Mouse (Mus musculus) induced T-regulatory cell, adult 2 months (primary cell): Measurements from ENCODE around the gene Atox1.

ENCODE experiments used
- DNase-seq: peaks from one replicate; pipeline ENCODE4 v3.0.0-alpha.2; 2012; ENCODE audit warnings: low read depth

Atox1 gene

DNA sequence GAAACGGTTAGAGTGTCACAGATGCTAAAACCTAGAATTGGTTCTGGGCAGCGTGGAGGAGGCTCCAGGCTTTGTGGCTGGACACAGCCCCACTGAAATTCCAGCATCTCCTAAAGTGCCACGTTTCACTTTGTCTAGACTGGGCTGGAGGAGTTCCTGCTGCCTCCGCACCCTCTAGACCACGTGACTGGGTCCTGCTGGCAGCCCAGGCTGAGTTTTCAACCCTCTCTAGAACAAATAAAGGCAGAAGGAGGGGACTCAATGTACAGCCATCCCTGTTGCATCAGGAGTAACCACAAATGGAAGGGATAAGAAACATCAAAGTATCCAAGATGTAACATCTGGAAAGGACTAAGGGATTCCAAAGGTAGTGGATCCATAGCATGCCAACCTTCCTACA, 46.7 kb downstream of the Atox1 start:
- DNase-seq, result no peak

DNA sequence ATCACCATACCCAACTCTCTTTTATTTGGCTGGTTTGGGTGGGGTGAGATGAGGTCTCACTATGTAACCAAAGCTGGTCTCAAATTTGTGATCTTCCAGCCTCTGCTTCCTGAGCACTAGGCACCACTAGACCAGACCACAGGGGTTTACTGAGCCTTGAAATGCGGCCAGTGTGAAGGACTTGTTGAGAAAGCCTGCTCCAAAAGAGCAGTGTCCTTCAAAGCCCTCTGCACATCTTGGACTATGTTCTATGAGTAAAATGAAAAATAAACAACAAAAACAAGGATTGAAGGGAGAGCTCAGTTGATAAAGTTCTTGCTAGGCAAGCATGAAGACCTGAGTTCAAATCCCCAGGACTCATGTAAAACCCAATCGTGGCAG, 47.6 kb downstream of the Atox1 start:
- DNase-seq, result no peak

DNA sequence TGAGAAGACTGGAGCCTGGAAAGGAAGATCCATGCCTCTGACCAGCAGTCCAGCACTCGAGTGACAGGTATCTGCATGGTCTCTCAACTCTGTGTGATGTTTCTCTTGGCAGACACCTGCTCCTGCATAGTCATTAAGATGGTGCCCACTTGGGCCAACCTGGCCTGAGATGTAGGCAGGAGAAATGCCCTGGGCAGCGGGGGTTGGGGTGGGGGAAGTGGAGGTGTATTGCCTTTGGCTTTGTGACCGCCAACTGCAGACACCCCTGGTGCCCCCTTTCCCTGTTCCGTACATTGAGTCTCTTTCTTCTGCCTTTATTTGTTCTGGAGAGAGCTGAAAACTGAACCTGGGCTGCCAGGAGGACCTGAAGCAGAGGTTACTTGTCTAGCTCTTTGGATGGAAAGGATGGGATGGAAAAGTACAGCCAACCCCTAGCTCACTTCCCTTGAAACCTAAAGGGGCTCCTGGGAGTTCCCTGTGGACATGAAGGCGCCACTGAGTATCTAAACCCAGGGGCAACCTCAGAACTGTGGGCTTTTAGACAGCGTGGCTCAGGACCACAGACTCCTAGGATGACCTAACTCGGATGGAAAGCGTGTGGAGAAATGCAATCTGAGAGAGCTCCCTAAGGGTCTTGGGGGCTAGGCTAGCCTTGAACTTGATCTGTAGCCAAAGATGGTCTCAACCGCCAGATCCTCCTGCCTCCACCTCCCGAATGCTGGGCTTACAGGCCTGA, 48.2 kb downstream of the Atox1 start:
- DNase-seq, result no peak

DNA sequence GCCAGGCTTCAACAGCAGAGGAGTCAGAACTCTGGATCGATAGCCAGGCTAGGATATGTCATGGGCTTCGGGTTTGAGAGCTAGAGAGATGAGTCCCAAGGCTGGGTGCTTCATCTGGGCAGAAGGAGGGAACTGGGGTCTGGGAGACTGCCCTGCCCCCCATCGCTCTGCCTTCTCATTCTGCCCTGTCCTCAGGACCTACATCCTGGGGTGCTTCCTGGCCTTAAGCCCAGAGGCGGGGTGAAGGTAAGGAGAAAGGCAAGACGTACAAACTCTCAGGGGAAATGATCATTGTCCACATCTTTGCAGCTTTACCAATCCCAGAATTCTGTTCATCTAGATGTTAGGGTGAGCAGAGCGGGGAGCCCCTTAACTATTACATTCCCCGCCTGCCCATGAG, 49.0 kb downstream of the Atox1 start:
- no peak for DNase-seq

DNA sequence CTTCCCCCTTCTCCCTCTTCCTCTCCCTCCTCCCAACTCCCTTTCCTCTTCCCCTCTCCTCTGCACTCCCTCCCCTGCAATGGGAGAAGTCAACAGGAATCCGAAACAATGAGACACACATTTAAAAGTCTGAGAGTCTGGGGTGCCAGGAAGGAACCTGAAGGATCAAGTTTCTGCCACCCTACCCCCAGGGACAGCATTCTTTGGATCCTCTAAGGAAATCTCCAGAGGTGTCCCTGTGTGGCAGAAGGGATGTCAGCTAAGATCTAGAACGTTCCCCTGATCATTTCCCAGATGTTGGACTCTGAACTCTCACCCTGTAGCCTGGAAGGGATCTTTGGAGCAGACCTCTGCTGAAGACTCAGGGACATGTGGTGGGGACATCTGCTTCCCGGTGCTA, 50.5 kb downstream of the Atox1 start:
- no peak for DNase-seq

DNA sequence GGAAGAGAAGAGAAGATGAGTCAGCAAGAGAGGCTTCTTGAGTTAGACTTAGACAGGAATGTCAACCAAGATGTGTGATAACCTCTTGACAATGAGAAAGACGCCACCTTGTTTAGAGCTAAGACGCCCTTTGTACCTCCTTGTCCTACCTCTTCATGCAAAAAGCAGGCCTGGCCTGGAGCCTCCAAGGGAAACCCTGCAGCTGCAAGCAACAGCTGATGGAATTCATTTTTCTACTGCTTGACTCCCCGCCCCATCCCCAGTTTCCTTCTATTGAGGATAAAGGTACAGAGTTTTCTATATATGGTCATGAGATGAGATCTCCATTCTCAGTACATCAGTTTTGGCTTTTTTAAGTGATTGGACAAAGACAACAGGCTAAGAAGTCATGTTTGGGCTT, 51.0 kb downstream of the Atox1 start:
- DNase-seq, result no peak

DNA sequence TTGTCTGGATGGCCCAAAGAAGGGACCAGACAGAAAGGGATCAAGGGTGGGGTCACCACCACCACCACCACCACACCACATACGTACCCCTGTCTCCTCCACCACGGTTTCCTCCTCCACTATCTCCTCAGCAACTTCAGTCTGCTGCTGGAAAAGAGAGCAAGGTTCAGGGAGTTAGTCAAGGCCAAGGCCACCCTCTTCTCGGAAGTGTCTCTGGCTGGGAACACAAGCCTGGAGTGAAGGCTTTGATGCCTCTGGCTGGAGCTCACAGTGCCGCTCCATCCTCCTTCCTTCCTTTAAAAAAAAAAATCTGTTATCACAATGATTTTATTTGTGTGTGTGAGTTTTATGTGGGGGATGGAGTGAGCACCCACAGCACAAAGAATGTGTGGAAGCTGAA, 53.9 kb downstream of the Atox1 start:
- DNase-seq, result no peak

DNA sequence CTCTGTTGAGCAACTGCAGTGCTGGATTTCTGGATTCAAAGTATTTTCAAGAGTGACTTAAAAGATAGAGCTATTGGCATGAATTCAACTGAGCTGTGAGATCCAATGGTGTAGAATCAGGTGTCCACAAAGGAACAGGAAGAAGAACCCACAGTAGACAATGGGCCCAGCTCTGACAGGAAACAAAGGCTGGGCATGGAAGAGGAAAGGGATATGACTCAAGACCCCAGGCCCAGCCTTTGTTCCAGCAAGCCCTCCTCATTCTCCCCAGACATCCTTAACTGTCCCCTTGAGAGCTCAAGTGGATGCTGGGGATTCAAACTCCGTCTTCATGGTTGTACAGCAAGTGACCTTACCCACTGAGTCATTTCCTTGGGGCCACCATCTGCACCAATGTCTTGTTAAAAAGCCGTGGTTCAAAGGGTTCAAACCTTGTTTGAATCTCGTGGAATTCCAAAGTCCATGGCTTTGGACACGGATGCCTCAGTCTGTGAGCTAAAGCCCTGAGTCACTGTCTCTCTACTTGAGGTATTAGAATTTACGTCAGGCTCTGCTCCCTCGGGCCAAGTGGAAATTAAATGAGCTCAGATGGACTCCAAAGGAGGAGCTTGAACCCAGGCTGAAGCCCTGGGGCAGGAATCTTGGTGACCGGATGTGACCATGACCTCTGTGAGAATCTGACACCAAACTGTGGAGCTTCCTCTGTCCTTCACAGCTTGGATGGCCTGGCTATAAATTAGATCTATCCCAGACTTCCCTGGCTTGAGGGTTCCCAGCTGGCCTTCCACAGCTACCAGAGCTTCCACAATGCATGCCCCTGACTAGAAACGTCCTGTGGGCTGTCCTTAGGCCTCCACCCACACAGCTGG, 55.2 kb downstream of the Atox1 start:
- DNase-seq, result no peak

DNA sequence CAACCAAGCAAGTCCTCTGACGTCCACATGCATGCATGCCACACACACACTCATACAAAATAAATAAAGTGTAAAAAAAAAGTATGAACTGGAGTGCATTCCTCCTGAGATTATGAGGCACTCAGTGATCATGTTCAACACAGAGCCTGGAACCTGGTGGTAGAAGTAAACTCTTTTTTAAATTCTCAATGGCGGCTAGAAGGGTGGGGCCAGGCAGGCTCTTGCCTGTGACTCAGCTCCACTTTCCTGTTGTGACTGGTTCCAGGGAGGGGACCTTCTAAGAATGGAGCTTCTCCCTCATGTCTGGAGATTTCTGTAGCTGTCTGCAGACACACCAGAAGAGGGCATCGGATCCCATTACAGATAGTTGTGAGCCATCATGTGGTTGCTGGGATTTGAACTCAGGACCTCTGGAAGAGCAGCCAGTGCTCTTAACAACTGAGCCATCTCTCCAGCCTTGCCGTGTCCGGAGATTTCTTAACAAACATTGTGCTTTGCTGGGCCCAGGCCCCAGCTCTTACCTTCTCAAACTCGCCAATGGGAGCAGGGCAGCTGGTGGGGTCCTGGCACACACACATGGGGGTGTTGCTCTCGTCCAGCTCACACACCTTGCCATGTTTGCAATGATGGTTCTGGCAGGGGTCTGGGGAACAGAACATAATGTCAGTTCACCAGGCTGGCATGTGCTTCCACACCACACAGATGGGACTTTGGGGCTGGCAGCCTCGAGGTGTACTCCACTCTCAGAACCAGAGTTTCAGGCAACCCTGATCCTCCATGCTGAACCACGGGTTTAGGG, 56.2 kb downstream of the Atox1 start:
- DNase-seq, result no peak

DNA sequence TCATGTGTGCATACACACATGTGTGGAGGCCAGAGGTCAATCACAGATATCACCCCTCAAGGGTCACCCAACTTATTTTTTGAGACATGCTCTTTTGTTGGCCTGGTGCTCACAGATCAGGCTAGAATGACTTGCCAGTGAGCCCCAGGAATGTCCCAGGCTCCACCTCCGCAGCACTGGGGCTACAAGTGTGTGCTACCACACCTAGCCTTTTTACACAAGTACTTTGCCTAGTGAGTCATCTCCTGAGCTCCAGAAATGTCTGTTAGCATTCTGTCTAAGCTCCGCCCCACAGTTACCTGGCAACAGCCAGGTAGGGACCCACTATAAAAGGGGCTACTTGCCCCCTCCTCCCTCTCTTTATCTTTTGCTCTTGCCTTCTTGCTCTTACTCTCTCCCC, 60.2 kb downstream of the Atox1 start:
- no peak for DNase-seq

DNA sequence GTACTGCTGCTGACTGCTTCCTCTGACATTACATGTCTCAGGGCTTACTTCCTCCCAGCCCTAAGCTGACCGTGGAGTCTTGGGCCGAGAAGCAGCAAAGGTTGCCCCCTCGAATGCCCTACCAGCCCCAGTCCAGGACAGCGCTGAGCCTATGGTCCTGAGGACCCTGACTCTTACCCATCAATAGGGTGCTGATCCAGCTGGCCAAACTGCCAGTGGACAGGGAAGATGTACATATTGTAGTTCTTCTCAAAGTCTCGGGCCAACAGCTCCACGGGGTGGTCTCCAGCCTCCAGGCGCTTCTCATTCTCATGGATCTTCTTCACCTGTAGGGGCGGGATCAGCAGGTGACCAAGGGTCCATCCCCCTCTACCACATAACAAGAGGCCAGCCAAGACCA, 62.7 kb downstream of the Atox1 start:
- no peak for DNase-seq

DNA sequence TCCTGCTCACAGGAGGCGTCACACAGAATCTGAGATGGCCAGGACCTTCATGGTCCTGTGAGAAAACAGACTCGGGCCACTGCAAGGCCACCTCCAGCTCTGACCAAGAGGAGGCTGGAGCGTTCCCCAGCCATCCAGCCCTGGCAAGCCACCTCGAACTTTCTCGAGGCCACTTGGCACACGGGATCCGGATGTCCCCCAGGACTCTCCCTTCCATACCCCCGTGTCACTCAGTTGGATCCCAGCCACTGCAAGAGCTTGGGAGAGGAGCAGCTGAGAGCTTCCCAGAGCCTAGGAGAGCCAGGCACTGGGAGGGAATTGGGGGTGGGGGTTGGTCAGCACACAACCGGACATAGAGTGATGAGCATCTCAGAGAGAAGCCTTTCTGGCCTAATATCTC, 63.6 kb downstream of the Atox1 start:
- no peak for DNase-seq

DNA sequence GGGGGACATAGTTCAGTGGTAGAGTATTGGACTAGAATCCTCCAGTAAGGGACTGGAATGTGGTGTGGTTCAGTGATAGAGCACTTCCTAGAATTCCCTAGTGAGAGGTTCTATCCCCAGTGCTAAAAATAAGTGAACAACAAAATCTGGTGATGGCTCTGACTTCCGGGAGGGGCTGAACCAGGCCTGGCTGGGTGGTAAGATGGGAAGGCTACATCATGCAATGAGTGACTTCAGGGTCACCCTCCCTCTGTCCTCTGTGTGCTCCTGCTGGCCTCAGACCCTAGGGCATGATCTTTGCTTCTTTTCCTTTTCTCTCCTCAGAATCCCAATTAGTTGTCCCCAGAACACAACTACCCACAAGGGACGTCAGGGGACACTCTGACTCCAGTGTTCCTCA, 64.0 kb downstream of the Atox1 start:
- no peak for DNase-seq
